Mouse (Mus musculus): ENCODE data around the gene Gp1ba. TPM values are rescaled to one million over a fixed set of nuclear protein-coding genes. Genes with fewer than 3 reads are reported as not detected.

Gene Gp1ba
- total and polyA plus RNA-seq, 3 experiments = 1.6 to 5.0 TPM; not detected in 1

GRCm38 (mm10) chr11:70674501-70674900 is 35.6 kb downstream of the Gp1ba start:
- H3K36me3 ChIP-seq (ENCODE audit: control insufficient read depth in 1 of 2, insufficient read depth in 2 of 2, low read length in 2 of 2) = peaks cover 0 to 6% of the 10 kb centered on the region in 2 experiments; a peak in 2 of 4 replicates
- no peak overlapping the region for H3K27ac ChIP-seq (ENCODE audit: control insufficient read depth, low read depth, low read length)
- H3K4me3 ChIP-seq (ENCODE audit: control insufficient read depth in 1 of 2, insufficient read depth in 1 of 2, low read depth in 2 of 2, low read length in 2 of 2) = no peak overlapping the region
- no peak for DNase-seq (ENCODE audit: low read depth, low spot score)
- H3K4me1 ChIP-seq (ENCODE audit: control insufficient read depth in 1 of 2, insufficient read depth in 2 of 2, low read length in 2 of 2) = 0 out of 4 replicates have a peak, but pooled peaks cover 0 to 15% of the 10 kb centered on the region in 2 experiments
- no peaks in the 10 kb centered on the region for H3K9me3 ChIP-seq (replicated peaks; ENCODE audit: insufficient read depth, low read length)
- TF ChIP-seq USF1 (IDR thresholded peaks at IDR 0.05; ENCODE audit: low read depth, low read length) (no peak), ZC3H11A (IDR thresholded peaks at IDR 0.05; ENCODE audit: low read depth, low read length) (no peak)
- H3K79me2 ChIP-seq (ENCODE audit: control insufficient read depth, insufficient read depth, low read length, poor library complexity) = peaks cover 3% of the 10 kb centered on the region; the same call in 1 of the 2 replicates
- no peaks in the 10 kb centered on the region for H3K27me3 ChIP-seq (ENCODE audit: control insufficient read depth in 1 of 2, insufficient read depth in 2 of 2, low read length in 2 of 2)
- no peak overlapping the region for H3K9ac ChIP-seq (ENCODE audit: control insufficient read depth, low read depth, low read length, poor library complexity, severe bottlenecking)

GRCm38 (mm10) chr11:70678092-70678491 is 39.2 kb downstream of the Gp1ba start:
- no peaks in the 10 kb centered on the region for H3K27me3 ChIP-seq (ENCODE audit: control insufficient read depth in 1 of 2, insufficient read depth in 2 of 2, low read length in 2 of 2)
- H3K27ac ChIP-seq (ENCODE audit: control insufficient read depth, low read depth, low read length) = no peak overlapping the region
- TF ChIP-seq POLR2A (IDR thresholded peaks at IDR 0.05; ENCODE audit: control insufficient read depth in 1 of 2, insufficient read depth in 1 of 2, low read depth in 1 of 2, low read length in 2 of 2, poor library complexity in 1 of 2) = no peak
- no peak overlapping the region for H3K9ac ChIP-seq (ENCODE audit: control insufficient read depth, low read depth, low read length, poor library complexity, severe bottlenecking)
- H3K9me3 ChIP-seq (replicated peaks; ENCODE audit: insufficient read depth, low read length) = no peaks in the 10 kb centered on the region
- no peak overlapping the region for H3K4me3 ChIP-seq (ENCODE audit: control insufficient read depth in 1 of 2, insufficient read depth in 1 of 2, low read depth in 2 of 2, low read length in 2 of 2)
- H3K79me2 ChIP-seq (ENCODE audit: control insufficient read depth, insufficient read depth, low read length, poor library complexity) = no peaks in the 10 kb centered on the region
- DNase-seq (ENCODE audit: low read depth, low spot score) = no peak
- H3K36me3 ChIP-seq (ENCODE audit: control insufficient read depth in 1 of 2, insufficient read depth in 2 of 2, low read length in 2 of 2) = peaks cover 0 to 5% of the 10 kb centered on the region in 2 experiments; a peak in 2 of 4 replicates
- peaks cover 0 to 4% of the 10 kb centered on the region in 2 experiments; a peak in 3 of 4 replicates for H3K4me1 ChIP-seq (ENCODE audit: control insufficient read depth in 1 of 2, insufficient read depth in 2 of 2, low read length in 2 of 2)

- Histone ChIP-seq H3K79me2 (ENCODE audit: control insufficient read depth, insufficient read depth, low read length, poor library complexity) (no peaks in the 10 kb centered on the region), H3K4me1 (ENCODE audit: control insufficient read depth in 1 of 2, insufficient read depth in 2 of 2, low read length in 2 of 2) (peaks cover 0 to 4% of the 10 kb centered on the region in 2 experiments; a peak in 3 of 4 replicates), H3K4me3 (ENCODE audit: control insufficient read depth in 1 of 2, insufficient read depth in 1 of 2, low read depth in 2 of 2, low read length in 2 of 2) (no peak overlapping the region), H3K36me3 (ENCODE audit: control insufficient read depth in 1 of 2, insufficient read depth in 2 of 2, low read length in 2 of 2) (peaks cover 0 to 5% of the 10 kb centered on the region in 2 experiments; a peak in 2 of 4 replicates), H3K9me3 (replicated peaks; ENCODE audit: insufficient read depth, low read length) (no peaks in the 10 kb centered on the region), H3K27ac (ENCODE audit: control insufficient read depth, low read depth, low read length) (no peak overlapping the region), H3K27me3 (ENCODE audit: control insufficient read depth in 1 of 2, insufficient read depth in 2 of 2, low read length in 2 of 2) (no peaks in the 10 kb centered on the region), H3K9ac (ENCODE audit: control insufficient read depth, low read depth, low read length, poor library complexity, severe bottlenecking) (no peak overlapping the region)
- no peak for DNase-seq (ENCODE audit: low read depth, low spot score)
- TF ChIP-seq NRF1 (IDR thresholded peaks at IDR 0.05; ENCODE audit: insufficient read depth, low read depth, low read length, poor library complexity, severe bottlenecking) (no peak), CHD2 (IDR thresholded peaks at IDR 0.05; ENCODE audit: low read length) (no peak), EP300 (IDR thresholded peaks at IDR 0.05; ENCODE audit: low read depth in 1 of 2, low read length in 2 of 2) (no peak), GATA1 (IDR thresholded peaks at IDR 0.05; ENCODE audit: low read depth, low read length) (no peak), TCF12 (IDR thresholded peaks at IDR 0.05; ENCODE audit: low read depth, low read length) (no peak), HCFC1 (IDR thresholded peaks at IDR 0.05; ENCODE audit: low read depth, low read length) (no peak), RAD21 (IDR thresholded peaks at IDR 0.05; ENCODE audit: low read depth, low read length) (no peak), SIN3A (IDR thresholded peaks at IDR 0.05; ENCODE audit: low read length) (no peak), MAZ (IDR thresholded peaks at IDR 0.05; ENCODE audit: low read depth, low read length) (no peak), SMC3 (IDR thresholded peaks at IDR 0.05; ENCODE audit: low read depth, low read length) (no peak), POLR2A (IDR thresholded peaks at IDR 0.05; ENCODE audit: control insufficient read depth in 1 of 2, insufficient read depth in 1 of 2, low read depth in 1 of 2, low read length in 2 of 2, poor library complexity in 1 of 2) (no peak), E2F4 (IDR thresholded peaks at IDR 0.05; ENCODE audit: borderline replicate concordance, low read depth, low read length) (no peak), UBTF (IDR thresholded peaks at IDR 0.05; ENCODE audit: borderline replicate concordance, insufficient read depth, low read depth, low read length) (no peak), POLR2AphosphoS2 (IDR thresholded peaks at IDR 0.05; ENCODE audit: low read length) (no peak), ZKSCAN1 (IDR thresholded peaks at IDR 0.05; ENCODE audit: low read depth, low read length) (no peak), ZC3H11A (IDR thresholded peaks at IDR 0.05; ENCODE audit: low read depth, low read length) (no peak), NELFE (IDR thresholded peaks at IDR 0.05; ENCODE audit: low read depth, low read length) (no peak), MYB (IDR thresholded peaks at IDR 0.05; ENCODE audit: low read depth, low read length) (no peak), MXI1 (IDR thresholded peaks at IDR 0.05; ENCODE audit: low read depth, low read length) (no peak)
Measured at GRCm38 (mm10) chr11:70678576-70678975, 39.7 kb downstream of the Gp1ba start.
